Mouse (Mus musculus) lung, adult 2 months (tissue): Measurements from ENCODE around the gene Tmem63c.

Source experiments
- CTCF ChIP-seq: fragments of 200-500 bp; IDR thresholded peaks from 2 replicates; pipeline ENCODE4 v1.5.1; 2011; ENCODE audit warnings: mild to moderate bottlenecking, low read length, control low read depth; ENCODE audit not compliant: insufficient read depth
- POLR2A ChIP-seq: fragments of 200-500 bp; IDR thresholded peaks from 2 replicates; pipeline ENCODE4 v1.6.1; 2011; ENCODE audit warnings: low read depth, mild to moderate bottlenecking, control low read depth, low read length, borderline replicate concordance; ENCODE audit errors: extremely low read depth

DNA sequence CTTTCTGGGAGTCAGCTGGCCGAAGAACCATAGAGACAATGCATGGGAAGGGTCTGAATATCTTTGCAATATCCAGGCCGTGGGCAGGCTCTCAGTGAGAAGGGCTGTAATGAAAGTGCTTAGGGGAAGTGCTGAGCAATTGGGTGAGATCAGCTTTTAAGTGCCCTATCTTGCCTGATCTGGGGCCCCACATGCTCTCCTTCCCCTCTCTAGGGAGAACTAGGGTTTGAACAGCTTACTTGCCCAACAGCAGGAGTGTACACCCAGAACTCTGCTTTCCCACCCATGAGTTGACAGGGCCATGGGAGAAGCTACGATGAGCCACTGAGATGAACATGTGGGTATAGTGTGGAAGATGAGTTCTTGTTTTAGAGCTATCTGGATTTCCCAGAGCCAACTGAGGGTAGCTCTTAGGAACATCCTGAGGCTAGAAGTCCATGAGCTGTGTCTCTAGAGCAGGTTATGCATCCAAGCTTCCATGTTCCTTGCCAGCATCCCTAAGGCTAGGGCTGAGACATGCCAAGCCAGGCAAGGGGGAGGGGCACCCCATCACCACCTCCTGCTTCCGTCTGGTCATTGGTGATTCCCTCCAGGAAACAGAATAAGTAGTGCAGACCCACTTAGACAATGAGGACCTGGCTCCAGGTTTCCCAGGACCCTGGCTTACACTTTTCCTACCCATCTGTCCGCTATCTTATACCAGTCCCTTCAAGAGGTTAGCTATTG lies 8.3 kb downstream of the Tmem63c start:
- no peak for TF ChIP-seq CTCF
- TF ChIP-seq POLR2A = no peak
